Comparison of ENCODE assay signal across 14 mouse cellular contexts in genomic region chr4:22836124-22836445, GRCm38 (mm10).
DNase-seq lines count a peak whose midpoint lies in the region; ATAC-seq and TF ChIP-seq lines count a peak whose summit lies in the region.
"Had no signal": no experiment of that assay in that cellular context is flagged by ENCODE, and none has a peak within 500 bp of the region (broad histone marks: within the 10 kb centered on the region; RNA-seq: fewer than 3 reads in every experiment).

No protein-coding gene starts in this region.

- no peaks in the 10 kb centered on the region for H3K9me3 ChIP-seq in heart, embryonic 14.5 days (ENCODE audit: control insufficient read depth, low read length)
- H3K9me3 ChIP-seq in heart, embryonic 11.5 days (replicated peaks; ENCODE audit: control insufficient read depth, low read length), result no peaks in the 10 kb centered on the region
- H3K9me3 ChIP-seq in forebrain, embryonic 12.5 days, result no peaks in the 10 kb centered on the region
- H3K9me3 ChIP-seq in hindbrain, postnatal 0 days (ENCODE audit: low read length), result no peaks in the 10 kb centered on the region
- H3K9me3 ChIP-seq in neural tube, embryonic 12.5 days, result no peaks in the 10 kb centered on the region
- H3K9me3 ChIP-seq: liver, embryonic 15.5 days had no signal

- no peaks in the 10 kb centered on the region for H3K27me3 ChIP-seq in heart, embryonic 14.5 days (ENCODE audit: control insufficient read depth, insufficient read depth, low read length)
- H3K27me3 ChIP-seq in heart, embryonic 11.5 days (ENCODE audit: control insufficient read depth, insufficient read depth, low read length), result no peaks in the 10 kb centered on the region
- no peaks in the 10 kb centered on the region for H3K27me3 ChIP-seq in forebrain, embryonic 12.5 days
- H3K27me3 ChIP-seq in hindbrain, postnatal 0 days (ENCODE audit: insufficient read depth, low read length), result no peaks in the 10 kb centered on the region
- H3K27me3 ChIP-seq in neural tube, embryonic 12.5 days (replicated peaks), result no peaks in the 10 kb centered on the region
- no peaks in the 10 kb centered on the region for H3K27me3 ChIP-seq in kidney, adult 2 months (replicated peaks; ENCODE audit: control insufficient read depth, insufficient read depth, low read length)
- H3K27me3 ChIP-seq: liver, embryonic 15.5 days had no signal

- no peak for ATAC-seq in heart, embryonic 14.5 days (ENCODE audit: insufficient number of reproducible peaks, insufficient read depth, low FRiP score, low read depth)
- no peak for ATAC-seq in heart, embryonic 11.5 days (replicated peaks; ENCODE audit: insufficient number of reproducible peaks, low FRiP score, low TSS enrichment)
- no peak; the same call in 1 of the 2 replicates for ATAC-seq in forebrain, embryonic 12.5 days (ENCODE audit: low FRiP score)
- no peak for ATAC-seq in hindbrain, postnatal 0 days
- peak; percentile 60; the same call in 1 of the 2 replicates for ATAC-seq in neural tube, embryonic 12.5 days (ENCODE audit: low FRiP score, low read depth)

- no peak for TF ChIP-seq CTCF in hindbrain, postnatal 0 days (IDR thresholded peaks at IDR 0.05; ENCODE audit: low read depth)
- TF ChIP-seq CTCF in kidney, adult 2 months (conservative IDR thresholded peaks at IDR 0.05; ENCODE audit: insufficient read depth, insufficient read length, low read depth, low read length), result no peak

- H3K9ac ChIP-seq in heart, embryonic 14.5 days (ENCODE audit: low read length), result no peak overlapping the region
- no peak overlapping the region for H3K9ac ChIP-seq in heart, embryonic 11.5 days (ENCODE audit: low read depth, low read length)
- no peak overlapping the region for H3K9ac ChIP-seq in forebrain, embryonic 12.5 days
- H3K9ac ChIP-seq in hindbrain, postnatal 0 days (replicated peaks; ENCODE audit: low read length), result peak overlapping the region; percentile 40; the same call in 1 of the 2 replicates
- no peak overlapping the region for H3K9ac ChIP-seq in neural tube, embryonic 12.5 days
- H3K9ac ChIP-seq: liver, embryonic 15.5 days had no signal

- no peak for DNase-seq in hindbrain, postnatal 0 days (ENCODE audit: low spot score)
- DNase-seq in cerebellum, postnatal 4 days (ENCODE audit: low spot score in 2 of 2), result no peak
- no peak for DNase-seq in kidney, adult 2 months
- DNase-seq in right cerebral cortex, adult 18-20 months, result no peak
- DNase-seq: adrenal gland, adult 2 months; B cell, adult 2 months; kidney, postnatal 4 days; thymus, adult 18-20 months had no signal

- no peak overlapping the region for H3K27ac ChIP-seq in heart, embryonic 14.5 days (replicated peaks in 1 of 2; ENCODE audit: control insufficient read depth in 1 of 2, insufficient read depth in 1 of 2, low read depth in 2 of 2, low read length in 2 of 2)
- H3K27ac ChIP-seq in heart, embryonic 11.5 days (ENCODE audit: low read depth, low read length), result no peak overlapping the region
- H3K27ac ChIP-seq in forebrain, embryonic 12.5 days, result peak overlapping the region; percentile 86
- peak overlapping the region; percentile 65 for H3K27ac ChIP-seq in hindbrain, postnatal 0 days
- peak overlapping the region; percentile 64; the same call in 1 of the 2 replicates for H3K27ac ChIP-seq in neural tube, embryonic 12.5 days
- no peak overlapping the region for H3K27ac ChIP-seq in kidney, adult 2 months (ENCODE audit: insufficient read depth, low read depth, low read length)
- H3K27ac ChIP-seq: left cerebral cortex, adult 2 months; liver, embryonic 15.5 days had no signal

- no peak overlapping the region for H3K4me3 ChIP-seq in heart, embryonic 14.5 days (ENCODE audit: control insufficient read depth in 1 of 2, insufficient read depth in 1 of 2, low read depth in 1 of 2, low read length in 2 of 2)
- no peak overlapping the region for H3K4me3 ChIP-seq in heart, embryonic 11.5 days (ENCODE audit: low read depth, low read length)
- peak overlapping the region; percentile 19 for H3K4me3 ChIP-seq in forebrain, embryonic 12.5 days (replicated peaks)
- H3K4me3 ChIP-seq in hindbrain, postnatal 0 days (ENCODE audit: low read length), result peak overlapping the region; percentile 35
- no peak overlapping the region for H3K4me3 ChIP-seq in neural tube, embryonic 12.5 days
- no peak overlapping the region for H3K4me3 ChIP-seq in kidney, adult 2 months (ENCODE audit: insufficient read depth, low read depth, low read length)
- H3K4me3 ChIP-seq: left cerebral cortex, adult 2 months; liver, embryonic 15.5 days had no signal

- 65% methylated on average over 7 of the region's 7 CpGs for WGBS in heart, embryonic 14.5 days
- WGBS in heart, embryonic 11.5 days (ENCODE audit: insufficient replicate concordance), result 64% methylated on average over 7 of the region's 7 CpGs
- 14% methylated on average over 7 of the region's 7 CpGs for WGBS in forebrain, embryonic 12.5 days
- 19% methylated on average over 7 of the region's 7 CpGs for WGBS in hindbrain, postnatal 0 days
- 19% methylated on average over 7 of the region's 7 CpGs for WGBS in neural tube, embryonic 12.5 days
- WGBS in kidney, adult 2 months, result 82% methylated on average over 7 of the region's 7 CpGs

- no peaks in the 10 kb centered on the region for H3K4me1 ChIP-seq in heart, embryonic 14.5 days (ENCODE audit: control insufficient read depth in 2 of 2, insufficient read depth in 2 of 2, low read length in 2 of 2)
- H3K4me1 ChIP-seq in heart, embryonic 11.5 days (ENCODE audit: control insufficient read depth, insufficient read depth, low read length), result no peaks in the 10 kb centered on the region
- H3K4me1 ChIP-seq in forebrain, embryonic 12.5 days, result peaks cover 26% of the 10 kb centered on the region
- H3K4me1 ChIP-seq in hindbrain, postnatal 0 days (ENCODE audit: insufficient read depth, low read length), result no peaks in the 10 kb centered on the region
- peaks cover 10% of the 10 kb centered on the region for H3K4me1 ChIP-seq in neural tube, embryonic 12.5 days
- no peaks in the 10 kb centered on the region for H3K4me1 ChIP-seq in kidney, adult 2 months (ENCODE audit: control insufficient read depth, insufficient read depth, low read length)
- H3K4me1 ChIP-seq: liver, embryonic 15.5 days had no signal

- no peaks in the 10 kb centered on the region for H3K36me3 ChIP-seq in heart, embryonic 14.5 days (ENCODE audit: control insufficient read depth, insufficient read depth, low read length)
- no peaks in the 10 kb centered on the region for H3K36me3 ChIP-seq in heart, embryonic 11.5 days (ENCODE audit: control insufficient read depth, insufficient read depth, low read length)
- no peaks in the 10 kb centered on the region for H3K36me3 ChIP-seq in forebrain, embryonic 12.5 days (replicated peaks)
- H3K36me3 ChIP-seq in hindbrain, postnatal 0 days (ENCODE audit: insufficient read depth, low read length), result no peaks in the 10 kb centered on the region
- H3K36me3 ChIP-seq in neural tube, embryonic 12.5 days, result no peaks in the 10 kb centered on the region
- H3K36me3 ChIP-seq in kidney, adult 2 months (ENCODE audit: control insufficient read depth, insufficient read depth, low read length), result no peaks in the 10 kb centered on the region
- H3K36me3 ChIP-seq: liver, embryonic 15.5 days had no signal

- TF ChIP-seq POLR2A in kidney, adult 2 months (IDR thresholded peaks at IDR 0.05; ENCODE audit: low read depth, low read length), result no peak

- peak overlapping the region; percentile 49 for H3K4me2 ChIP-seq in heart, embryonic 14.5 days (ENCODE audit: low read length)
- no peak overlapping the region for H3K4me2 ChIP-seq in heart, embryonic 11.5 days
- peak overlapping the region; percentile 49 for H3K4me2 ChIP-seq in forebrain, embryonic 12.5 days
- H3K4me2 ChIP-seq in hindbrain, postnatal 0 days (ENCODE audit: low read depth, low read length), result peak overlapping the region; percentile 59
- peak overlapping the region; percentile 54 for H3K4me2 ChIP-seq in neural tube, embryonic 12.5 days (replicated peaks)
- H3K4me2 ChIP-seq: liver, embryonic 15.5 days had no signal

Comparison
In these comparisons a context has a peak if more than half of its experiments do, and no peak if none do; other contexts are left out.
1. H3K27ac ChIP-seq: peak in forebrain, embryonic 12.5 days (single experiment), hindbrain, postnatal 0 days (single experiment) and neural tube, embryonic 12.5 days (single experiment); none in heart, embryonic 14.5 days (0 of 2), heart, embryonic 11.5 days (single experiment) and kidney, adult 2 months (single experiment).
2. H3K4me3 ChIP-seq: peak in forebrain, embryonic 12.5 days (single experiment) and hindbrain, postnatal 0 days (single experiment); none in heart, embryonic 14.5 days (0 of 2), heart, embryonic 11.5 days (single experiment), neural tube, embryonic 12.5 days (single experiment) and kidney, adult 2 months (single experiment).